Mouse (Mus musculus): ENCODE measurements around the gene Bcl7c.

GRCm38 (mm10) chr7:127614891-127615843 lies 93.6 kb downstream of the Bcl7c start, which contains the start of gene Zfp629:
- TF ChIP-seq CTCF (IDR thresholded peaks at IDR 0.05; ENCODE audit: control insufficient read depth, insufficient read depth, insufficient read length) = no peak
- no peak for TF ChIP-seq MAX (IDR thresholded peaks at IDR 0.05)
- no peak for TF ChIP-seq USF1 (IDR thresholded peaks at IDR 0.05; ENCODE audit: low read depth)

Data from C2C12 (cell line).